Mouse (Mus musculus): ENCODE results near the gene Ppp1r26. TPM values are rescaled to one million over a fixed set of nuclear protein-coding genes. Genes with fewer than 3 reads are reported as not detected.

Gene Ppp1r26
- total and polyA plus RNA-seq, 3 experiments = not detected

GRCm38 (mm10) chr2:28440842-28441241 lies 5.8 kb upstream of the Ppp1r26 start:
- no peak for DNase-seq (ENCODE audit: low read depth, low spot score)
- Histone ChIP-seq H3K79me2 (ENCODE audit: control insufficient read depth, insufficient read depth, low read length, poor library complexity) (no peaks in the 10 kb centered on the region), H3K9ac (ENCODE audit: control insufficient read depth, low read depth, low read length, poor library complexity, severe bottlenecking) (no peak overlapping the region), H3K4me1 (ENCODE audit: control insufficient read depth in 1 of 2, insufficient read depth in 2 of 2, low read length in 2 of 2) (no peaks in the 10 kb centered on the region), H3K27me3 (ENCODE audit: control insufficient read depth in 1 of 2, insufficient read depth in 2 of 2, low read length in 2 of 2) (peaks cover 2% of the 10 kb centered on the region in 2 experiments; a peak in 2 of 4 replicates), H3K36me3 (ENCODE audit: control insufficient read depth in 1 of 2, insufficient read depth in 2 of 2, low read length in 2 of 2) (no peaks in the 10 kb centered on the region), H3K9me3 (replicated peaks; ENCODE audit: insufficient read depth, low read length) (no peaks in the 10 kb centered on the region), H3K4me3 (ENCODE audit: control insufficient read depth in 1 of 2, insufficient read depth in 1 of 2, low read depth in 2 of 2, low read length in 2 of 2) (no peak overlapping the region), H3K27ac (ENCODE audit: control insufficient read depth, low read depth, low read length) (no peak overlapping the region)
- TF ChIP-seq MAX (IDR thresholded peaks at IDR 0.05; ENCODE audit: low read length) (no peak), ELF1 (IDR thresholded peaks at IDR 0.05; ENCODE audit: low read depth, low read length) (no peak), ETS1 (IDR thresholded peaks at IDR 0.05; ENCODE audit: low read depth, low read length) (no peak), TBP (IDR thresholded peaks at IDR 0.05; ENCODE audit: low read depth, low read length) (no peak), SIN3A (IDR thresholded peaks at IDR 0.05; ENCODE audit: low read length) (no peak), CTCF (IDR thresholded peaks at IDR 0.05 in 2 of 3, conservative IDR thresholded peaks at IDR 0.05 in 1 of 3; ENCODE audit: control insufficient read depth in 1 of 3, insufficient read depth in 1 of 3, low read depth in 2 of 3, low read length in 3 of 3, poor library complexity in 1 of 3, severe bottlenecking in 1 of 3) (no peak), ZC3H11A (IDR thresholded peaks at IDR 0.05; ENCODE audit: low read depth, low read length) (no peak), RAD21 (IDR thresholded peaks at IDR 0.05; ENCODE audit: low read depth, low read length) (no peak), GABPA (IDR thresholded peaks at IDR 0.05; ENCODE audit: low read depth, low read length) (no peak), ZKSCAN1 (IDR thresholded peaks at IDR 0.05; ENCODE audit: low read depth, low read length) (no peak), KAT2A (conservative IDR thresholded peaks at IDR 0.05; ENCODE audit: low read depth, low read length) (no peak)

GRCm38 (mm10) chr2:28445082-28445481 lies 1.5 kb upstream of the Ppp1r26 start:
- no peaks in the 10 kb centered on the region for H3K79me2 ChIP-seq (ENCODE audit: control insufficient read depth, insufficient read depth, low read length, poor library complexity)
- no peak overlapping the region for H3K27ac ChIP-seq (ENCODE audit: control insufficient read depth, low read depth, low read length)
- no peaks in the 10 kb centered on the region for H3K4me1 ChIP-seq (ENCODE audit: control insufficient read depth in 1 of 2, insufficient read depth in 2 of 2, low read length in 2 of 2)
- DNase-seq (ENCODE audit: low read depth, low spot score) = no peak
- peaks cover under 1 to 3% of the 10 kb centered on the region in 2 experiments; a peak in 2 of 4 replicates for H3K27me3 ChIP-seq (ENCODE audit: control insufficient read depth in 1 of 2, insufficient read depth in 2 of 2, low read length in 2 of 2)
- H3K9ac ChIP-seq (ENCODE audit: control insufficient read depth, low read depth, low read length, poor library complexity, severe bottlenecking) = no peak overlapping the region
- no peaks in the 10 kb centered on the region for H3K36me3 ChIP-seq (ENCODE audit: control insufficient read depth in 1 of 2, insufficient read depth in 2 of 2, low read length in 2 of 2)
- TF ChIP-seq HCFC1 (IDR thresholded peaks at IDR 0.05; ENCODE audit: low read depth, low read length) (no peak), TCF12 (IDR thresholded peaks at IDR 0.05; ENCODE audit: low read depth, low read length) (no peak), USF1 (IDR thresholded peaks at IDR 0.05; ENCODE audit: low read depth, low read length) (no peak), TAL1 (IDR thresholded peaks at IDR 0.05; ENCODE audit: low read length) (no peak), MAZ (IDR thresholded peaks at IDR 0.05; ENCODE audit: low read depth, low read length) (no peak), CHD2 (IDR thresholded peaks at IDR 0.05; ENCODE audit: low read length) (no peak), EP300 (IDR thresholded peaks at IDR 0.05; ENCODE audit: low read depth in 1 of 2, low read length in 2 of 2) (no peak), NELFE (IDR thresholded peaks at IDR 0.05; ENCODE audit: low read depth, low read length) (no peak), CTCF (IDR thresholded peaks at IDR 0.05 in 2 of 3, conservative IDR thresholded peaks at IDR 0.05 in 1 of 3; ENCODE audit: control insufficient read depth in 1 of 3, insufficient read depth in 1 of 3, low read depth in 2 of 3, low read length in 3 of 3, poor library complexity in 1 of 3, severe bottlenecking in 1 of 3) (no peak), RCOR1 (IDR thresholded peaks at IDR 0.05; ENCODE audit: low read depth, low read length) (no peak)
- no peaks in the 10 kb centered on the region for H3K9me3 ChIP-seq (replicated peaks; ENCODE audit: insufficient read depth, low read length)
- no peak overlapping the region for H3K4me3 ChIP-seq (ENCODE audit: control insufficient read depth in 1 of 2, insufficient read depth in 1 of 2, low read depth in 2 of 2, low read length in 2 of 2)

All from MEL (cell line).